Mouse (Mus musculus): ENCODE measurements around the gene Sat2.

- no peak for TF ChIP-seq CTCF (IDR thresholded peaks at IDR 0.05; ENCODE audit: insufficient read depth, low read depth, low read length)
- TF ChIP-seq POLR2A (IDR thresholded peaks at IDR 0.05; ENCODE audit: insufficient read depth, low read depth, low read length): no peak
Measured at GRCm38 (mm10) chr11:69616781-69617180, 5.0 kb upstream of the Sat2 start.
